Mouse (Mus musculus) olfactory bulb, adult 2 months (tissue): ENCODE data around the gene Bves.
"Not testable (repeated sequence)": the region's sequence is repeated elsewhere in the genome, so short reads cannot be mapped to it uniquely, and the experiment has no call there.

ENCODE experiments used
- CTCF ChIP-seq: fragments of 200-500 bp; IDR thresholded peaks from 2 replicates; pipeline ENCODE4 v1.5.1; 2012; ENCODE audit warnings: low read depth, mild to moderate bottlenecking, low read length, moderate library complexity; ENCODE audit not compliant: insufficient read depth
- POLR2A ChIP-seq: fragments of 200-500 bp; IDR thresholded peaks from 2 replicates; pipeline ENCODE4 v1.6.1; 2012; ENCODE audit warnings: mild to moderate bottlenecking, low read depth, low read length, moderate library complexity; ENCODE audit not compliant: insufficient read depth

DNA sequence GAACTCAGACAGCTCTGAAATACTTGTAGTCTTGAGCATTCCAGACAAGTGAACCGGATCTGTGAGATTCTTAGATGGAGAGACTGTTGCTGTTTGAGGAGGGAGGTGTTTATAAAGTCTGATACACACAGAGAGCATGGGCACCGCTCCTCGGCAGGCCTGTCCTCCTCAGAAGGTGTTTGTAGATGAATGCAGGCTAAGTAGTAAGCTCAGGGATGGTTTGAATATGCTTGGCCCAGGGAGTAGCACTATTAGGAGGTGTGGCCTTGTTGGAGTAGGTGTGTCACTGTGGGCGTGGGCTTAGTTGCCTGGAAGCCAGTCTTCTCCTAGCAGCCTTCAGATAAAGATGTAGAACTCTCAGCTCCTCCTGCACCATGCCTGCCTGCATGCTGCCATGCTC is 43.4 kb upstream of the Bves start:
- not testable (repeated sequence) for TF ChIP-seq POLR2A, CTCF
